Mouse (Mus musculus) embryonic facial prominence, embryonic 14.5 days (tissue): ENCODE results near the gene Phf23. TPM values are rescaled to one million over a fixed set of nuclear protein-coding genes. Genes with fewer than 3 reads are reported as not detected.
"Not testable (repeated sequence)": the region's sequence is repeated elsewhere in the genome, so short reads cannot be mapped to it uniquely, and the experiment has no call there.

Experiments
- ATAC-seq: fragments of 200-750 bp; cut with Nextera tagmentation; 2 replicates; pipeline ENCODE4 v1.8.0; 2017; ENCODE audit warnings: low read depth, moderate number of reproducible peaks, moderate TSS enrichment
- DNase-seq: peaks from one replicate; pipeline ENCODE4 v3.0.0-alpha.2; 2015; ENCODE audit warnings: low spot score
- H3K27ac ChIP-seq: fragments of 300-500 bp; sonication (generic); replicated peaks from 2 replicates; pipeline ENCODE4 v1.5.1; 2014; ENCODE audit warnings: low read depth, mild to moderate bottlenecking, low read length, moderate library complexity
- H3K27me3 ChIP-seq: fragments of 300-500 bp; sonication (generic); replicated peaks from 2 replicates; pipeline ENCODE4 v1.6.1; 2014; ENCODE audit warnings: low read length; ENCODE audit not compliant: control insufficient read depth, insufficient read depth
- H3K36me3 ChIP-seq: fragments of 300-500 bp; sonication (generic); 2 replicates; pipeline ENCODE4 v1.6.1; 2014; ENCODE audit warnings: low read length, mixed read lengths; ENCODE audit not compliant: control insufficient read depth, insufficient read depth
- H3K4me1 ChIP-seq: fragments of 300-500 bp; sonication (generic); 2 replicates; pipeline ENCODE4 v1.6.1; 2014; ENCODE audit warnings: antibody characterized with exemption, low read length; ENCODE audit not compliant: control insufficient read depth, insufficient read depth
- H3K4me2 ChIP-seq: fragments of 300-500 bp; sonication (generic); 2 replicates; pipeline ENCODE4 v1.6.1; 2014; ENCODE audit warnings: low read depth, mild to moderate bottlenecking, low read length, moderate library complexity, mixed read lengths
- H3K4me3 ChIP-seq: fragments of 300-500 bp; sonication (generic); 2 replicates; pipeline ENCODE4 v1.5.1; 2014; ENCODE audit warnings: low read depth, mild to moderate bottlenecking, low read length
- H3K9ac ChIP-seq: fragments of 300-500 bp; sonication (generic); 2 replicates; pipeline ENCODE4 v1.6.1; 2014; ENCODE audit warnings: low read depth, mild to moderate bottlenecking, low read length, moderate library complexity, mixed read lengths
- H3K9me3 ChIP-seq: fragments of 300-500 bp; sonication (generic); 2 replicates; pipeline ENCODE4 v1.6.1; 2016; ENCODE audit warnings: low read length; ENCODE audit not compliant: control insufficient read depth
- WGBS: fragments of 180-500 bp; shearing (Covaris S2); extraction: QIAGEN DNeasy Blood & Tissue Kit; methylation state at CpG from one replicate; pipeline ENCODE4 v1.1.7; 2014; 5-methylcytosine and 5-hydroxymethylcytosine counted together
- polyA plus RNA-seq: library from polyadenylated mRNA; unstranded; fragments of >200 nt; fragmentation: Nextera tagmentation; extraction: Ambion mirVana; gene quantifications from 2 replicates; pipeline ENCODE4 v1.2.1, GENCODE M21; 2014

Gene Phf23
- polyA plus RNA-seq, 1 experiment from 2014 or later = 49.3 TPM

DNA sequence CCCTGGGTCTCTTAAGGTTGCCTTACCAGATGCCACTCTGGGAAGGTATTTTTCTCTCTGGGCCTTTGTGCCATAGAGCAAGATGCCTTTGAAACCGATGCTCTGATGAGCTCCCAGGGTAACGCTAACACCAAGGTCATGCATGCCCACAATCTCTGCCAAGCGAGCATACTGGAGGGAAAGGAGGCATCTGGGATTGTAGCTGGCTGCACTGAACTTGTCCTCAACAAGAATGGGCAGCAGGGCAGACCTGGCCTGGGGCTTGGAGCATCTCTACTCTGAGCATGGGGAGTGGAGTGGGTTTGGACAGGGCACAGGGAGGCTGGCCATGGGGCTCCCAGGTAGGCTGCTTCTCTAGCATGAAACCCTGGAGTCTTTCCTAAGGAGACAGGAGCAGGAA, 17.8 kb downstream of the Phf23 start:
- ATAC-seq (no peak), DNase-seq (no peak)
- no peak overlapping the region for H3K4me3 ChIP-seq
- H3K9me3 ChIP-seq = no peaks in the 10 kb centered on the region
- H3K4me2 ChIP-seq = no peak overlapping the region
- H3K4me1 ChIP-seq = peaks cover 24% of the 10 kb centered on the region
- no peak overlapping the region for H3K9ac ChIP-seq
- 86% methylated on average over 3 of the region's 3 CpGs for WGBS
- H3K27ac ChIP-seq = no peak overlapping the region
- no peaks in the 10 kb centered on the region for H3K27me3 ChIP-seq
- peaks cover 60% of the 10 kb centered on the region for H3K36me3 ChIP-seq

DNA sequence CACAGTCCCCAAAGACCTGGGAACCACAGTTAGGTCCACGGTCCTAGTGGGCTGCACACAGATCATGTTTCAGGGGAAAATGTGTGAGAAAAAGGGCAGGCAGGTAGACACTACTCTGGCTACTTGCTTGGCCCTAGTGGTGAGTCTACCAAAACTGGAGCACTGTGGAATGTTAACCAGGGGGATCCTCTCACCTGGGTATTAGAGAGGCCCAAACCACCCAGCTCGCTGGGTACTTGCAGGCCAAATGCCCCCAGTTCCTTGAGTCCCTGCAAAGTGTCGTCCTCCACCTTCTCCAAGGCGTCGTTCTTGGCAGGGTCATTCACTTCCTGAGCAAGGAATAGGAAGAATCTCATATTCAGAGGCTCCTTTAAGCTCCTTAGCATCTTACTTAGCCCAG, 18.5 kb downstream of the Phf23 start:
- no peak for DNase-seq
- Histone ChIP-seq H3K4me2 (peak overlapping the region; percentile 75; the same call in 1 of the 2 replicates), H3K9me3 (no peaks in the 10 kb centered on the region), H3K4me3 (no peak overlapping the region), H3K9ac (peak overlapping the region; percentile 79; the same call in 1 of the 2 replicates), H3K27ac (no peak overlapping the region), H3K36me3 (peaks cover 54% of the 10 kb centered on the region), H3K4me1 (peaks cover 24% of the 10 kb centered on the region), H3K27me3 (no peaks in the 10 kb centered on the region)
- no peak for ATAC-seq
- WGBS = 58% methylated on average over 5 of the region's 5 CpGs

DNA sequence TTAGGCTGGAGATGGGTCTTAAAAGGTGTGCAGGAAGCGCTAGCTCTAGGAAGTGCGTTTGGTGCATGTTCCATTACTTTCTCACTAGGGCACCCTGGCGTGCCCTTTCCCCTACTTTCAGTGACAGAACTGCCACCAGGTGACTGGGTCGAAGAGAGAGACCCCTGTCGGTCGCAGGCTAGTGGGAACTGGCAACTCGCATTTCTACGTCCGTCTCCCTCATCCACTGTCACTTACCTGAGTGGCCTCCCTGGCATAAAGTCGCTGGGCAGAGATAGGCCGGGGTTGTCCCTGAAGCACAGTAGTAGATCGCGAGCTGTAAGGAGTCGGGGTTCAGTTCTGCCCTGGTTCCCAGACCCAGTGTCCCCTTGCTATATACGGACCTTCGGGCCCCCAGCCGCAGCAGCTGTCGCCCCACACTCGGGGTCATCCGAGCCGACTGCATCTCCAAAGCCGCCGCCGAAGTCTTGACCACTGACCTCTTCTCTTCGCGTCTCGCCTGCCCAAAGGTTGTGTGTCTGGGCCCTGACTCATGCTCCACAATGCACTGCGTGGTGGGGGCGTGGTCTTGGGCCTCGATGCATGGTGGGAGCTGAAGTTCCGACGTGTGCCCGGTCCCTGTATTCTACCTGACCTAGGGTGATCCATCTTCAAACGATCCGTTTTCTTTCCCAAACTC, 19.4 kb downstream of the Phf23 start, which contains the start of gene Acadvl:
Gene Acadvl (minus strand): TSS at position 532 of the 679 bp plus-strand sequence.
- Histone ChIP-seq H3K27me3 (no peaks in the 10 kb centered on the region), H3K4me3 (peak within 1 kb of the TSS; percentile 56), H3K9me3 (no peaks in the 10 kb centered on the region), H3K27ac (peak within 1 kb of the TSS; percentile 71), H3K9ac (peak within 1 kb of the TSS; percentile 79), H3K4me2 (peak within 1 kb of the TSS; percentile 75), H3K36me3 (peaks cover 44% of the 10 kb centered on the region), H3K4me1 (peaks cover 27% of the 10 kb centered on the region)
- DNase-seq (peak; percentile 93), ATAC-seq (peak; percentile 87)
- WGBS = under 1% methylated on average over 32 of the region's 35 CpGs

DNA sequence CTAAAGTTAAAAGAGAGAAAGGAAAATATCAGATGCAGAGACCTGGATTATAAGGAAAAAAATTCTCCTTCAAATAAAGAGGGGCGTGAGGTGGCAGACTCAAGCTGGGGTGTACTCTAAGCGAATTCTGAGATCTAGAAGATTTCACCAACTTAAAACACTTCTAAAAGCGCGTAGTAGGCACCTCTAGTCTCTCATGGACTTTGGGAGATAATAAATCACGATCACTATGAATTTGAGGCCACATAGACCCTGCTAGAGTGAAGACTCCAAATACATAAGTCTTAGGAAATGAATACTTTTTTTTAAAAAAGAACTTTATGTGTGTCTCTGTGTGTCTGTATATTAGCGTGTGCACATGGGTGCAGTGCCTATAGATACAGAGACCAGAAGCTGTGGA, 20.1 kb downstream of the Phf23 start:
- H3K4me3 ChIP-seq = peak overlapping the region; percentile 56; the same call in 1 of the 2 replicates
- H3K27me3 ChIP-seq = no peaks in the 10 kb centered on the region
- DNase-seq = no peak
- peak overlapping the region; percentile 75 for H3K4me2 ChIP-seq
- no peaks in the 10 kb centered on the region for H3K9me3 ChIP-seq
- H3K9ac ChIP-seq = peak overlapping the region; percentile 79; the same call in 1 of the 2 replicates
- no peak for ATAC-seq
- no peak overlapping the region for H3K27ac ChIP-seq
- H3K36me3 ChIP-seq = peaks cover 38% of the 10 kb centered on the region
- 69% methylated on average over 6 of the region's 6 CpGs for WGBS
- H3K4me1 ChIP-seq = peaks cover 33% of the 10 kb centered on the region

DNA sequence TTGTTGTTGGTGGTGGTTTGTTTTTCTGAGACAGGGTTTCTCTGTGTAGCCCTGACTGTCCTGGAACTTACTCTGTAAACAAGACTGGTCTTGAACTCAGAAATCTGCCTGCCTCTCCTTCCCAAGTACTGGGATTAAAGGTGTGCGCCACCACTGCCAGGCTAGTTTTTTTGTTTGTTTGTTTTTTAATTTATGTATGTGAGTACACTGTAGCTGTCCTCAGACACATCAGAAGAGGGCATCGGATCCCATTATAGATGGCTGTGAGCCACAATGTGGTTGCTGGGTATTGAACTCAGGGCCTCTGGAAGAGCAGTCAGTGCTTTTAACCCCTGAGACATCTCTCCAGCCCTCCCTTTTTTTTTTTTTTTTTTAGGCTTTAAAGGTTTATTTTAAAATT, 20.6 kb downstream of the Phf23 start:
- not testable (repeated sequence) for H3K4me2 ChIP-seq, ATAC-seq, H3K27me3 ChIP-seq, H3K9ac ChIP-seq, DNase-seq, H3K4me3 ChIP-seq, H3K9me3 ChIP-seq, H3K27ac ChIP-seq
- 68% methylated on average over 2 of the region's 2 CpGs for WGBS
- H3K36me3 ChIP-seq = peaks cover 32% of the 10 kb centered on the region
- H3K4me1 ChIP-seq = peaks cover 35% of the 10 kb centered on the region

DNA sequence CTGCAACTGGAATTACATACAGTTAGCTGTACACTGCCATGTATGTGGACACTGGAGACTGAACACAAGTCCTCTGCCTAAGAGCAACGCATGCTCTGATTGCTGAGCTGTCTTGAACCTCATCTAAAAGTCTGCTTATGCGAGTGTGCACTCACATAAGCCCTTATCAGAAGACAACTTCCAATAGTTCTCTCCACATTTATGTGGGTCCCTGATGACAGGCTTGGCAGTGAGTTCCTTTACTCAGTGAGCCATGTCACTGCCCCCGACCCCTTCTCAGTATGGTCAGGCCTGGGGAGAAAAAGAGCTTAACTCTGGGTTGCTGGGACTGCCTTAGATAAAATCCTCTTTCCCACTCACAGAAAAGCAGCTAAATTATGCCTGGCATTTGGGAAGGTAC, 21.1 kb downstream of the Phf23 start, which contains the start of gene Dlg4:
Gene Dlg4 (plus strand): TSS at position 274 of the 400 bp plus-strand sequence.
- WGBS = 64% methylated on average over 3 of the region's 3 CpGs

DNA sequence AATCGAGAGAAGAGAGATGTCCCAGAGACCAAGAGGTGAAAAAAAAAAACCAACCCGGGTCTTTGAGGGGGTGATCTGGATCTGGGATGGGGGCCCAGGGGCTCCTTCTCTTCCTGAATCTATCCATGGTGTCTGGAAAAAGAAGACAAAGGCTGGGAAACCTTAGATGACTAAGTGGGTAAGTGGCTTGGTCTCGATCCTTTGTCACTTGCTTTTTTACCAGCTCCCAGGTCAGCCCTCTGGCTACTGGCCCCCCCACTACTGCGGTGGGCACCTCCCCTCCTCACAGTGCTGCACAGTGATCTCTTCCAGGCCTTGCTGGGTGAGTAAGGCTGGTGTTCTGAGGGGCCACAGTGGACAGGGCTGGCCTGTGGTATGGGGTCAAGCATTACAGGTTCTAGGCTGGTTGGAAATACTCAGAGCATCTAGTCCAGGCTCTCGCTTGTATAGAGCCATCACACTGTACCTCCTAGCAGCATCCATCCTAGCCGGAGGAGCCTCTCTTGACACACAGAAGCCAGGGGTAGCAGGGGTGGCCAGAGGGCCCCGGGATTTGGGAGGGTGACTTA, 21.7 kb downstream of the Phf23 start:
- H3K9me3 ChIP-seq = no peaks in the 10 kb centered on the region
- 35% methylated on average over 7 of the region's 7 CpGs for WGBS

More for the DNA sequence above, 21.1 kb downstream of the Phf23 start, which contains the start of gene Dlg4:
- peak within 1 kb of the TSS; percentile 85 for H3K4me2 ChIP-seq
- peaks cover 35% of the 10 kb centered on the region for H3K4me1 ChIP-seq
- H3K27ac ChIP-seq = peak within 1 kb of the TSS; percentile 82
- H3K4me3 ChIP-seq = peak within 1 kb of the TSS; percentile 69
- ATAC-seq (no peak), DNase-seq (no peak)
- H3K27me3 ChIP-seq = no peaks in the 10 kb centered on the region
- no peaks in the 10 kb centered on the region for H3K9me3 ChIP-seq
- H3K36me3 ChIP-seq = peaks cover 28% of the 10 kb centered on the region
- peak within 1 kb of the TSS; percentile 85 for H3K9ac ChIP-seq

DNA sequence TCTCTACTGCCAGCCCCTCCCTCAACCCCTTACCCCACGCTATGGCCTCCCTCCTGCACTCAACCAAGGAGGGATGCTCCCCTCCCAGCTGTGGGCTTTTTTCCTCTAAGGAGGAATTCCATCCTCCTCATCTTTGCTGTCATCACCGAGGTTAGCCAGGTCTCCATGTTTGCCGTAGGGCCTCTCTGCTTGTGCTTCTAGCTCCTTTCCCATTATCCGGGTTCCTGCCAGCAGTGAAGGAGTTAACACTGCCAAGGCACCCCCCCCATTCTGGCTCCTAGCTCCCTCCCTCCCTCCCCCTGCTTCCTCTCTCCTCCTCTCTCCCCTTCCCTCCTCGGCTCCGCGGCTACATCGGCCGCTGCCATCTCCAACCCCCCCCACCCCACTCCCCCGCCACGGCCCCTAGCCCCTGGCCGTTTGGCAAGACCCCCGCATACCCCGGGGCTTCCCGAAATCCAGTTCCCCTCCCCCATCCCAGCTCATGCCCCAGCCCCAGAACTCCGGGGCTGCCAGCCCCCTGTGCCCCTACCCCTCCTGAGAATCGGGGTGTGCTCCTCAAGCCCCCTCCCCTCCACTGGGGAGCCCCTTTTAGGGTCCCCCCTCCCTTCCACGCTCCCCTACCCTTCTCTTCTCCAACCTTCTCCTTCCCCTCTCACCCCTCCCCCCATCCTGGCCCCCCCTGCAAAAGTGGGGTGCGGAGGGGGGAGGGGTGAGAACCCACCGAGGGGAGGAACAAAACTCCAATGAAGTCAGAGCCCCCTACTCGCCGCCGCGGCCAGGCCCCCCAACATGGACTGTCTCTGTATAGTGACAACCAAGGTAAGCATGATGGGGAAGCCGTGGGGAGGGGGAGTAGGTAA, 22.8 kb downstream of the Phf23 start:
- Histone ChIP-seq H3K27me3 (no peaks in the 10 kb centered on the region), H3K27ac (peak overlapping the region; percentile 94), H3K4me3 (peak overlapping the region; percentile 69), H3K4me2 (peak overlapping the region; percentile 85), H3K9ac (peak overlapping the region; percentile 85), H3K36me3 (peaks cover 11% of the 10 kb centered on the region; the same call in 1 of the 2 replicates), H3K9me3 (no peaks in the 10 kb centered on the region), H3K4me1 (peaks cover 38% of the 10 kb centered on the region)
- DNase-seq = peak; percentile 92
- 1% methylated on average over 18 of the region's 25 CpGs for WGBS
- ATAC-seq = no peak

More for the DNA sequence above, 21.7 kb downstream of the Phf23 start:
- DNase-seq (no peak), ATAC-seq (no peak)
- peaks cover 21% of the 10 kb centered on the region for H3K36me3 ChIP-seq
- peak overlapping the region; percentile 82 for H3K27ac ChIP-seq
- H3K4me1 ChIP-seq = peaks cover 35% of the 10 kb centered on the region
- H3K27me3 ChIP-seq = no peaks in the 10 kb centered on the region
- peak overlapping the region; percentile 85 for H3K4me2 ChIP-seq
- H3K4me3 ChIP-seq = peak overlapping the region; percentile 69; the same call in 1 of the 2 replicates
- H3K9ac ChIP-seq = peak overlapping the region; percentile 85
